ENCODE assay signal across 8 mouse cellular contexts in genomic region chr15:78119248-78119647, GRCm38 (mm10). TPM values are rescaled to one million over a fixed set of nuclear protein-coding genes. Genes with fewer than 3 reads are reported as not detected.
DNase-seq lines count a peak whose midpoint lies in the region; ATAC-seq and TF ChIP-seq lines count a peak whose summit lies in the region.

No protein-coding gene starts in this region.

- 3% methylated on average over 39 of the region's 39 CpGs for WGBS in kidney, embryonic 15.5 days
- 7% methylated on average over 39 of the region's 39 CpGs for WGBS in kidney, adult 2 months
- 2% methylated on average over 38 of the region's 39 CpGs for WGBS in forebrain, embryonic 15.5 days
- 4% methylated on average over 38 of the region's 39 CpGs for WGBS in midbrain, embryonic 10.5 days

- no peak for TF ChIP-seq CTCF in kidney, adult 2 months (conservative IDR thresholded peaks at IDR 0.05; ENCODE audit: insufficient read depth, insufficient read length, low read depth, low read length)
- TF ChIP-seq CTCF in brain, embryonic 14.5 days (IDR thresholded peaks at IDR 0.05; ENCODE audit: borderline replicate concordance, extremely low read depth, insufficient read depth, insufficient read length): no peak

- no peak for DNase-seq in kidney, adult 2 months
- peak; percentile 54 for DNase-seq in brain, embryonic 14.5 days (ENCODE audit: low read depth)
- DNase-seq in midbrain, embryonic 10.5 days (ENCODE audit: low spot score): no peak
- DNase-seq in embryo, embryonic 11 days: no peak
- DNase-seq in gastrocnemius, postnatal 25 days: no peak

- H3K27ac ChIP-seq in kidney, embryonic 15.5 days: no peak overlapping the region
- H3K27ac ChIP-seq in kidney, adult 2 months (ENCODE audit: insufficient read depth, low read depth, low read length): no peak overlapping the region
- peak overlapping the region; percentile 73 for H3K27ac ChIP-seq in forebrain, embryonic 15.5 days (replicated peaks)
- H3K27ac ChIP-seq in midbrain, embryonic 10.5 days (replicated peaks): peak overlapping the region; percentile 72

- peak overlapping the region; percentile 34 for H3K4me3 ChIP-seq in kidney, embryonic 15.5 days (replicated peaks)
- H3K4me3 ChIP-seq in kidney, adult 2 months (ENCODE audit: insufficient read depth, low read depth, low read length): no peak overlapping the region
- peak overlapping the region; percentile 70 for H3K4me3 ChIP-seq in forebrain, embryonic 15.5 days
- peak overlapping the region; percentile 56 for H3K4me3 ChIP-seq in midbrain, embryonic 10.5 days

- H3K27me3 ChIP-seq in kidney, embryonic 15.5 days: peaks cover 33% of the 10 kb centered on the region
- no peaks in the 10 kb centered on the region for H3K27me3 ChIP-seq in kidney, adult 2 months (replicated peaks; ENCODE audit: control insufficient read depth, insufficient read depth, low read length)
- H3K27me3 ChIP-seq in forebrain, embryonic 15.5 days: no peaks in the 10 kb centered on the region
- H3K27me3 ChIP-seq in midbrain, embryonic 10.5 days (ENCODE audit: low read depth, poor library complexity, severe bottlenecking): peaks cover 36% of the 10 kb centered on the region

- peaks cover 8% of the 10 kb centered on the region for H3K4me1 ChIP-seq in kidney, embryonic 15.5 days
- H3K4me1 ChIP-seq in kidney, adult 2 months (ENCODE audit: control insufficient read depth, insufficient read depth, low read length): no peaks in the 10 kb centered on the region
- peaks cover 34% of the 10 kb centered on the region for H3K4me1 ChIP-seq in forebrain, embryonic 15.5 days
- peaks cover 13% of the 10 kb centered on the region for H3K4me1 ChIP-seq in midbrain, embryonic 10.5 days

- no peaks in the 10 kb centered on the region for H3K9me3 ChIP-seq in kidney, embryonic 15.5 days (replicated peaks)
- no peaks in the 10 kb centered on the region for H3K9me3 ChIP-seq in forebrain, embryonic 15.5 days
- no peaks in the 10 kb centered on the region for H3K9me3 ChIP-seq in midbrain, embryonic 10.5 days (replicated peaks)

- ATAC-seq in kidney, embryonic 15.5 days (replicated peaks; ENCODE audit: low FRiP score): no peak
- peak; percentile 59 for ATAC-seq in forebrain, embryonic 15.5 days (replicated peaks)
- ATAC-seq in erythroid progenitor cell, adult 5-6 weeks (replicated peaks; ENCODE audit: low FRiP score, poor library complexity, severe bottlenecking): no peak

- peak overlapping the region; percentile 64 for H3K4me2 ChIP-seq in kidney, embryonic 15.5 days
- H3K4me2 ChIP-seq in forebrain, embryonic 15.5 days (replicated peaks): peak overlapping the region; percentile 93

- no peak for TF ChIP-seq POLR2A in kidney, adult 2 months (IDR thresholded peaks at IDR 0.05; ENCODE audit: low read depth, low read length)
- TF ChIP-seq POLR2A in brain, embryonic 14.5 days (IDR thresholded peaks at IDR 0.05; ENCODE audit: borderline replicate concordance, extremely low read depth, insufficient read depth, insufficient read length, poor library complexity, severe bottlenecking): no peak

- H3K9ac ChIP-seq in kidney, embryonic 15.5 days: no peak overlapping the region
- peak overlapping the region; percentile 81 for H3K9ac ChIP-seq in forebrain, embryonic 15.5 days (replicated peaks)

- H3K36me3 ChIP-seq in kidney, embryonic 15.5 days: no peaks in the 10 kb centered on the region
- no peaks in the 10 kb centered on the region for H3K36me3 ChIP-seq in kidney, adult 2 months (ENCODE audit: control insufficient read depth, insufficient read depth, low read length)
- no peaks in the 10 kb centered on the region for H3K36me3 ChIP-seq in forebrain, embryonic 15.5 days
- no peaks in the 10 kb centered on the region for H3K36me3 ChIP-seq in midbrain, embryonic 10.5 days

RNA-seq across cellular contexts. Expression of gene Cacng2, which starts 0.6 kb away (rescaled TPM):
- polyA plus RNA-seq in kidney, embryonic 15.5 days (2015; fragmentation: Nextera tagmentation; extraction: Ambion mirVana): 0.03 TPM in 1 of 2 replicates, not detected in the other
- polyA plus RNA-seq in kidney, adult 2 months (2012; rRNA removed): 0.02 TPM in 1 of 2 replicates, not detected in the other
- polyA plus RNA-seq in brain, embryonic 14.5 days (2012; rRNA removed): 8.0 and 17.5 TPM in 2 replicates
- polyA plus RNA-seq in forebrain, embryonic 15.5 days (2015; fragmentation: Nextera tagmentation; extraction: Ambion mirVana): 7.0 and 7.6 TPM in 2 replicates
- 0.22 and 0.60 TPM in 2 replicates for polyA plus RNA-seq in midbrain, embryonic 10.5 days (2016; fragmentation: Nextera tagmentation; extraction: Ambion mirVana)
- not detected for total RNA-seq in gastrocnemius, postnatal 25 days (2021)
- total RNA-seq in erythroid progenitor cell, adult 5-6 weeks (2015; ENCODE audit: low replicate concordance): not detected in 2 replicates
- not detected in 2 replicates for total RNA-seq in erythroid progenitor cell, adult 5-6 weeks (2017; ENCODE audit: low replicate concordance)

RNA-seq across cellular contexts. Expression of gene Ift27, which starts 54.7 kb away (rescaled TPM):
- 88.8 and 90.2 TPM in 2 replicates for polyA plus RNA-seq in kidney, embryonic 15.5 days (2015; fragmentation: Nextera tagmentation; extraction: Ambion mirVana)
- 46.2 and 64.2 TPM in 2 replicates for polyA plus RNA-seq in kidney, adult 2 months (2012; rRNA removed)
- 56.7 and 68.1 TPM in 2 replicates for polyA plus RNA-seq in brain, embryonic 14.5 days (2012; rRNA removed)
- 118 and 120 TPM in 2 replicates for polyA plus RNA-seq in forebrain, embryonic 15.5 days (2015; fragmentation: Nextera tagmentation; extraction: Ambion mirVana)
- 172 and 181 TPM in 2 replicates for polyA plus RNA-seq in midbrain, embryonic 10.5 days (2016; fragmentation: Nextera tagmentation; extraction: Ambion mirVana)
- total RNA-seq in gastrocnemius, postnatal 25 days (2021): 10 to 100 TPM; 20.2 to 22.5 TPM
- 19.7 and 41.4 TPM in 2 replicates for total RNA-seq in erythroid progenitor cell, adult 5-6 weeks (2015; ENCODE audit: low replicate concordance)
- 2.5 and 6.4 TPM in 2 replicates for total RNA-seq in erythroid progenitor cell, adult 5-6 weeks (2017; ENCODE audit: low replicate concordance)

Comparison
In these comparisons a context has a peak if more than half of its experiments do, and no peak if none do; other contexts are left out.
1. H3K27ac ChIP-seq: peak in forebrain, embryonic 15.5 days (single experiment) and midbrain, embryonic 10.5 days (single experiment); none in kidney, embryonic 15.5 days (single experiment) and kidney, adult 2 months (single experiment).